Mouse (Mus musculus): ENCODE results near the gene Tmem140. TPM values are rescaled to one million over a fixed set of nuclear protein-coding genes. Genes with fewer than 3 reads are reported as not detected.

The Tmem140 gene
- polyA plus RNA-seq, 1 experiment from 2014 or later, result 1.2 TPM

DNA sequence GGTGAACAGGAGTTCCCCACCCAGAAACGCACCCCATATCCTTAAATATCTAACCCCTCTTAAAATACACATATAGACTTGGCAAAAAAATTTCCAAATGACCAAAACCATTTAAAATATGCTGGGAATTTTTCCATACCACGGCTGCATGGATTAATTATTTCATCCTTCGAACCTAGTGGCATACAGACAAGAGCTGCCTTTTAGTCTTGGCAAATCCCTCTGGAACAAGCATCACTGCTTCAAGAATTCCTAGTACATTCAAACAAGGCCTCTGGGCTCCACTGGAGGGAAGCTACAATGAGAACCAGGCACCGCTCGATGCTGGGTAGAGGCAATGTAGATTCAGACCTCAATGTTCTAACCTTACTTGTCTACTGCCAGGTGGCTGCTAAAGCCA lies 7.8 kb downstream of the Tmem140 start:
- H3K4me3 ChIP-seq (ENCODE audit: low read depth, low read length), result no peak overlapping the region
- no peak overlapping the region for H3K4me2 ChIP-seq (ENCODE audit: low read depth, low read length)
- no peak for DNase-seq (ENCODE audit: low spot score)
- WGBS, result 76% methylated on average over 5 of the region's 5 CpGs
- no peaks in the 10 kb centered on the region for H3K4me1 ChIP-seq (ENCODE audit: control insufficient read depth, insufficient read depth, low read length)
- H3K27me3 ChIP-seq (ENCODE audit: control insufficient read depth, insufficient read depth, low read length), result no peaks in the 10 kb centered on the region
- no peak overlapping the region for H3K27ac ChIP-seq (replicated peaks; ENCODE audit: low read depth, low read length)
- no peak overlapping the region for H3K9ac ChIP-seq (replicated peaks; ENCODE audit: low read length)
- ATAC-seq (replicated peaks; ENCODE audit: insufficient number of reproducible peaks, low FRiP score, low TSS enrichment, low read depth), result no peak
- H3K36me3 ChIP-seq (replicated peaks; ENCODE audit: control insufficient read depth, insufficient read depth, low read depth, low read length), result no peaks in the 10 kb centered on the region
- no peaks in the 10 kb centered on the region for H3K9me3 ChIP-seq (replicated peaks; ENCODE audit: control insufficient read depth, low read length)

DNA sequence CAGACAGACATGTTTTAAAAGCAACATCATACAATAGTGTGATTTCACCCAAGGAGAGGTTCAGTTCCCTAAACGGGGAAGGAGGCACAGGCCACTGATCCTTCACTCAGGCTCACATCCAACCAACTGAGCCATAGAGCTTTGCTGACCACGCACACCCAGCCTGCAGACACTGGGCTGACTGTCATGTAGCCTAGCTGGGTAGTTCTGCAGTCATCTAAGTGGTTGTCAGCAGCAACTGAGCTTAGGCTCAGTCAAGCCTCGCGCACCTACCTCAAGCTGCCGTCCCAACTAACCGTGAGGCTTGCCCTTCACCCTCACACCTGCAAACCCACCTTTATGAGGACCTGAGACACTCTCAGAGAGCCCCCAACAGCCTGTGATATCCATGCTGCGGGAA lies 9.0 kb downstream of the Tmem140 start:
- H3K4me1 ChIP-seq (ENCODE audit: control insufficient read depth, insufficient read depth, low read length), result no peaks in the 10 kb centered on the region
- no peak overlapping the region for H3K4me2 ChIP-seq (ENCODE audit: low read depth, low read length)
- no peaks in the 10 kb centered on the region for H3K27me3 ChIP-seq (ENCODE audit: control insufficient read depth, insufficient read depth, low read length)
- ATAC-seq (replicated peaks; ENCODE audit: insufficient number of reproducible peaks, low FRiP score, low TSS enrichment, low read depth) (no peak), DNase-seq (ENCODE audit: low spot score) (no peak)
- no peaks in the 10 kb centered on the region for H3K36me3 ChIP-seq (replicated peaks; ENCODE audit: control insufficient read depth, insufficient read depth, low read depth, low read length)
- WGBS, result 91% methylated on average over 7 of the region's 7 CpGs
- H3K9me3 ChIP-seq (replicated peaks; ENCODE audit: control insufficient read depth, low read length), result no peaks in the 10 kb centered on the region
- H3K9ac ChIP-seq (replicated peaks; ENCODE audit: low read length), result no peak overlapping the region
- H3K4me3 ChIP-seq (ENCODE audit: low read depth, low read length), result no peak overlapping the region
- H3K27ac ChIP-seq (replicated peaks; ENCODE audit: low read depth, low read length), result no peak overlapping the region

DNA sequence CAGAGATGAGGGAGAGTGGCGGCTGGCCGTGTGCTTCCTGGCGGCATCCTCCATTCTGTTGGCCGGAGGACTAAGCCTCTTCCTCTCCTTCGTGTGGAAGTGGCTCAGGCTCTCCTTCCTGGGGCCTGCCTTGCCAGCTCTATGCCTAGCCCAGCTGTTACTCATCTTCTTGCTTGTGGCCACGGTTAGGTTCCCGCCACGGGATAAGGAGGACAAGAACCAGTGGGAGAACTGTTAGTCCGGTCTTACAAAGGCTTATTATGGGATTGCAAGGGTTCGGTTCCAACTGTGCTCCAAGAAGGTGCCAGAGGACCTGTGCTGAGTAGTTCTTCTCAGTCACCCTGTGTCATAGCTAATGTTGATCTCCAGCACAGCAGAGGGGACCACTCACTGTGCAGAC lies 9.9 kb downstream of the Tmem140 start:
- DNase-seq (ENCODE audit: low spot score), result no peak
- WGBS, result 87% methylated on average over 10 of the region's 10 CpGs
- no peak overlapping the region for H3K4me3 ChIP-seq (ENCODE audit: low read depth, low read length)

DNA sequence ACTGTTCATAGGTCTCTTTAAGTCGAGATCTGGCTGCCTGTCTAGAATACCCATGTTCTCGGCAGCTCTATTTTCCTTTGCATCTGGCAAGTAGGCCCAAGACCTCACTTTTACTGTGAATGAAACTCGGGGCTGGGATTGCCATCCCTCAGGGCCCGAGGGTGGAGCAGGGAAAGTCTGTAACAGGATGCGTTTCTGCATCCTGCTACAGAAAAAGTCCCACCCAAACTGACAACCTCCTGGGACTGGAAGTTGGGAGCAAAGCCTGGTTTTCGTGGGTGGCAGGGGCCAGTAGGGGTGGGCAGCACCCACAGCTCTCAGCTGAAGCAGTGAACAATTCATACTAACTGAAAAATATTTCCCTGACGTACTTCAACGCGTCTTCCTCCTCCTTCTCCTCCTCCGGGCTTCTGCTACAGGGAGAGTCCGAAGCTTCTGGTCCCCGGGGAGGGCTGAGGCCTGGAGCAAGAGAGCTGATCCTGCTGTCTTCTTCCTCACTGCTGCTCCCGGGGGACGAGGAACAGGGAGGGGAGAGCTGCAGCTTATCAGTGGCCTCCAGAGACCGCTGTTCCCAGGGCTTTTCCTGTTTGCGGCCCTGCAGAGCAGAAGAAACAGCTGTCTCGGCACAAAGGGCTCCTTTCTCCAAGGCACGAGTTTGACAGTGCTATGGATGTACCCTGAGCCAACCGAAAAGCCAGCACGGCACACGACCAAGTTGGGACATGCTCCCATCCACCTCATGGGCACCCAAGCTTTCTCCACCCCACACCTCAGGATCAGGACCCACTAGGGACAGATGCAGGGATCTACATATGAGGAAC lies 11.4 kb downstream of the Tmem140 start:
- Histone ChIP-seq H3K4me1 (ENCODE audit: control insufficient read depth, insufficient read depth, low read length) (no peaks in the 10 kb centered on the region; the same call in 1 of the 2 replicates), H3K27me3 (ENCODE audit: control insufficient read depth, insufficient read depth, low read length) (no peaks in the 10 kb centered on the region), H3K4me2 (ENCODE audit: low read depth, low read length) (no peak overlapping the region), H3K27ac (replicated peaks; ENCODE audit: low read depth, low read length) (no peak overlapping the region), H3K9ac (replicated peaks; ENCODE audit: low read length) (0 out of 2 replicates have a peak overlapping the region, but pooled peaks have one; percentile 9), H3K4me3 (ENCODE audit: low read depth, low read length) (no peak overlapping the region), H3K9me3 (replicated peaks; ENCODE audit: control insufficient read depth, low read length) (no peaks in the 10 kb centered on the region), H3K36me3 (replicated peaks; ENCODE audit: control insufficient read depth, insufficient read depth, low read depth, low read length) (no peaks in the 10 kb centered on the region)
- no peak for ATAC-seq (replicated peaks; ENCODE audit: insufficient number of reproducible peaks, low FRiP score, low TSS enrichment, low read depth)
- 45% methylated on average over 21 of the region's 21 CpGs for WGBS
- no peak for DNase-seq (ENCODE audit: low spot score)

More for the DNA sequence above, 9.9 kb downstream of the Tmem140 start:
- no peak for ATAC-seq (replicated peaks; ENCODE audit: insufficient number of reproducible peaks, low FRiP score, low TSS enrichment, low read depth)
- Histone ChIP-seq H3K4me1 (ENCODE audit: control insufficient read depth, insufficient read depth, low read length) (no peaks in the 10 kb centered on the region), H3K27ac (replicated peaks; ENCODE audit: low read depth, low read length) (no peak overlapping the region), H3K36me3 (replicated peaks; ENCODE audit: control insufficient read depth, insufficient read depth, low read depth, low read length) (no peaks in the 10 kb centered on the region), H3K9me3 (replicated peaks; ENCODE audit: control insufficient read depth, low read length) (no peaks in the 10 kb centered on the region), H3K27me3 (ENCODE audit: control insufficient read depth, insufficient read depth, low read length) (no peaks in the 10 kb centered on the region), H3K4me2 (ENCODE audit: low read depth, low read length) (no peak overlapping the region), H3K9ac (replicated peaks; ENCODE audit: low read length) (no peak overlapping the region)

DNA sequence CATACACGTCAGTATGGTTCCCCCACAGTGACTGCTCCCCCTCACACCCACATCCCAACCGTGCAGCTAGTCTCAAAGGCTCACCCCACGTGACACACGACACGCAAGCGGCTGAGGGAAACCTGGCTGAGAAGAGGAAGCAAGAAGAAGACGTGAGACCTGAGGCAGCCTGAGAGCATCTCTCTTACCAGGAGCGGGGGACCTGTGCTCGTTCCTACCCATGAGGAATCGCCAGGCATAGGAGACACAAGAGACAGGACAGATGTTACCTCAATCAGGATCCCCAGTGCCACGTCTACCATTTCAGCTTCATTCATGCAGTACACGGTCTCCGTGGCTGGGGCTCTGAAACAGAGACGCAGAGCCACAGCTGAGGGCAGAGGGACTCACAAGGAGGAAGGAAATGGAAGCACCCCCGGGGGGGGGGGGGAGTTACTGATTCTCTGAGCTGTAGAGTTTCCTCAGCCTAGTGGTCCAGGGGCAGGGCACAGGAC lies 12.4 kb downstream of the Tmem140 start:
- 88% methylated on average over 15 of the region's 15 CpGs for WGBS
- no peak overlapping the region for H3K4me2 ChIP-seq (ENCODE audit: low read depth, low read length)
- H3K9ac ChIP-seq (replicated peaks; ENCODE audit: low read length), result no peak overlapping the region; the same call in 1 of the 2 replicates
- ATAC-seq (replicated peaks; ENCODE audit: insufficient number of reproducible peaks, low FRiP score, low TSS enrichment, low read depth), result no peak
- no peak overlapping the region for H3K4me3 ChIP-seq (ENCODE audit: low read depth, low read length)
- no peaks in the 10 kb centered on the region for H3K36me3 ChIP-seq (replicated peaks; ENCODE audit: control insufficient read depth, insufficient read depth, low read depth, low read length)
- H3K27me3 ChIP-seq (ENCODE audit: control insufficient read depth, insufficient read depth, low read length), result no peaks in the 10 kb centered on the region
- no peaks in the 10 kb centered on the region for H3K9me3 ChIP-seq (replicated peaks; ENCODE audit: control insufficient read depth, low read length)
- no peak overlapping the region for H3K27ac ChIP-seq (replicated peaks; ENCODE audit: low read depth, low read length)
- no peak for DNase-seq (ENCODE audit: low spot score)
- no peaks in the 10 kb centered on the region; the same call in 1 of the 2 replicates for H3K4me1 ChIP-seq (ENCODE audit: control insufficient read depth, insufficient read depth, low read length)

DNA sequence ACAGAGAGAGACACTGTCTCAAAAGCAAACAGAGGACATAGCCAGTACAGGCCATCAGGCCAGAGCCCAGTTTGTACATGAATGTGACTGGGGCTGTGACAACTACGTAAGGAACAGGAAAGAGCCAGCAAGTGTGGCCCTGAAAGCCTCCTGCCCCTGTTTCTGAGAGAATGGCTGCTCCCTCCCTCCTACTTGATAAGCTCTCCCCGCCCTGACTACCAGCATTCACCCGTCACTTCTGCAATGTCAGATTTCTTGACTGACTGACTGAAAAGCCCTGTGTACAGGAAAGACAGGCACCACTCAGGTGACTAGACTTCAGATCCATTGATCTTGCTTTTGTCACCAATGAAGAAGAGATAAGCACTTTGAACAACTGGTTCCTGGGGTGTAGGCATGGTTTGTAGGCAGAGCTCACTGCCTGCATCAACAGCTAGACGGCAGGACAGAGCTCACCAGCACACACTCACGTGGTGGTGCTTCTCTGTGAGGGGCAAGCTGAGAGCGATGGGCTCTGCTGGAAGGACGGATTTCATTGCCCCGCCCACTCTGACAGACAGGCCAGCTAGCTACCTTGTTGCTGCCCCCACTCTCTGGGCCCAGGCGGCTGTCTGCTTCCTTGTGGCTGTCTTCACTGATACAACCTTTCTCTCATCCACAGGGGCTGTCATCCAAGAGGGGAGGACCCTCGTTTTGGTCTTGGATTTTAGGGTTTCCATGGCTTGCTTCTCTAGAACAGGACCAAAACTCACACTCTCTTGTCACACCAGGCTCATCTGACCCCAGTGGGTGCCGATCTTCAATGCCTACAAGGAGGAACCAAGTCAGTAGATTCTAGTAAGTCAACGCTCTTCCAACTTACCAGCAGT lies 13.3 kb downstream of the Tmem140 start:
- Histone ChIP-seq H3K27ac (replicated peaks; ENCODE audit: low read depth, low read length) (no peak overlapping the region), H3K36me3 (replicated peaks; ENCODE audit: control insufficient read depth, insufficient read depth, low read depth, low read length) (no peaks in the 10 kb centered on the region), H3K9me3 (replicated peaks; ENCODE audit: control insufficient read depth, low read length) (no peaks in the 10 kb centered on the region), H3K9ac (replicated peaks; ENCODE audit: low read length) (no peak overlapping the region; the same call in none of the 2 replicates), H3K27me3 (ENCODE audit: control insufficient read depth, insufficient read depth, low read length) (no peaks in the 10 kb centered on the region), H3K4me1 (ENCODE audit: control insufficient read depth, insufficient read depth, low read length) (no peaks in the 10 kb centered on the region; the same call in 1 of the 2 replicates), H3K4me3 (ENCODE audit: low read depth, low read length) (no peak overlapping the region), H3K4me2 (ENCODE audit: low read depth, low read length) (no peak overlapping the region)
- 56% methylated on average over 12 of the region's 12 CpGs for WGBS
- ATAC-seq (replicated peaks; ENCODE audit: insufficient number of reproducible peaks, low FRiP score, low TSS enrichment, low read depth) (no peak), DNase-seq (ENCODE audit: low spot score) (no peak)

DNA sequence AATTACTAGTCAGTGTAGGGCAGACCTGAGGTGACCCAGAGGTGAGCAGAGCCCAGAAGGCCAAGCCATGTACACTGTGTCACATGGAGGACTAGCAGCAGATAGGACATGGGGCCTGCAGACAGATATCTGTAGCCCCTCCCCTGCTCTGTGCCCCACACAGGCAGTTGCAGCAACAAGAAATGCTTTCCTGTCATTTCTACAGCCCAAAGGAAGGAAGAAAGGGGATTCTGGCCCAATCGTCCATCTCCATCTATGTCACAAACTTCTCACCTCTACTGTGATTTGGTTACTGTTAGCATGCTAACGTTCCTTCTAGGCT lies 13.8 kb downstream of the Tmem140 start:
- DNase-seq (ENCODE audit: low spot score), result no peak
- H3K27ac ChIP-seq (replicated peaks; ENCODE audit: low read depth, low read length), result no peak overlapping the region
- WGBS, result 47% methylated on average over 2 of the region's 2 CpGs
- no peaks in the 10 kb centered on the region for H3K9me3 ChIP-seq (replicated peaks; ENCODE audit: control insufficient read depth, low read length)
- peak overlapping the region; percentile 75 for H3K4me3 ChIP-seq (ENCODE audit: low read depth, low read length)
- no peaks in the 10 kb centered on the region for H3K27me3 ChIP-seq (ENCODE audit: control insufficient read depth, insufficient read depth, low read length)
- ATAC-seq (replicated peaks; ENCODE audit: insufficient number of reproducible peaks, low FRiP score, low TSS enrichment, low read depth), result no peak
- peak overlapping the region; percentile 67 for H3K4me2 ChIP-seq (ENCODE audit: low read depth, low read length)
- no peaks in the 10 kb centered on the region; the same call in 1 of the 2 replicates for H3K4me1 ChIP-seq (ENCODE audit: control insufficient read depth, insufficient read depth, low read length)
- H3K36me3 ChIP-seq (replicated peaks; ENCODE audit: control insufficient read depth, insufficient read depth, low read depth, low read length), result no peaks in the 10 kb centered on the region
- peak overlapping the region; percentile 90 for H3K9ac ChIP-seq (replicated peaks; ENCODE audit: low read length)

All from embryonic facial prominence, embryonic 11.5 days (tissue).